Mouse (Mus musculus) gastrocnemius, postnatal 14 days (tissue): Measurements from ENCODE around the gene Rufy4. TPM values are rescaled to one million over a fixed set of nuclear protein-coding genes. Genes with fewer than 3 reads are reported as not detected.

ENCODE experiments used
- DNase-seq: peaks from one replicate; pipeline ENCODE4 v3.0.0; 2021; ENCODE audit warnings: mixed read lengths
- intact Hi-C: fragments of 180-260 bp; cut with DNase I; formaldehyde crosslinking; loops from one replicate; pipeline ENCODE4 v1.15.1; 2025; ENCODE audit warnings: low total_unique reads
- total RNA-seq, 2 experiments: library from RNA; stranded (reverse); gene quantifications; 2 replicates each; pipeline ENCODE4 v1.2.3; 2021

The Rufy4 gene
- total RNA-seq, 2 experiments from 2014 or later: 0.09 TPM; not detected in 1

DNA sequence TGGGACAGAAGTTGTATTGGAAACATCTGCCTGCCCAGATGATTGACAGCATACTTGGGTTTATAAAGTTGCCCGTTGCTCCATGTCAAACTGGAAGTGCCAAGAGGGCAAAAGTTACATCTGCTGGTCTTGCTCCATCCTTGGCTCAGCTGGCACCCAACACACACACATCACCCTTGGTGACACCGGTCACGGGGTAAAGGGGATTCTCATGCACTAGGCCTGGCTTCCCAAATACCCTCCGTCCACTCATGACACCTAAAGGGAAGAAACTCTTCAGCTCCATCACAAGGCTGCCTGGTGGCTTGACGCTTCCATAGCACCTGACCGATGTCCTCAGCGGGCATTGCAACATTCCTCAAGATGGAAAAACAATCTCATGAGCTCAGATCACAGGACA, 65.1 kb downstream of the Rufy4 start:
- intact Hi-C loops: no loop called here
- DNase-seq: no peak

DNA sequence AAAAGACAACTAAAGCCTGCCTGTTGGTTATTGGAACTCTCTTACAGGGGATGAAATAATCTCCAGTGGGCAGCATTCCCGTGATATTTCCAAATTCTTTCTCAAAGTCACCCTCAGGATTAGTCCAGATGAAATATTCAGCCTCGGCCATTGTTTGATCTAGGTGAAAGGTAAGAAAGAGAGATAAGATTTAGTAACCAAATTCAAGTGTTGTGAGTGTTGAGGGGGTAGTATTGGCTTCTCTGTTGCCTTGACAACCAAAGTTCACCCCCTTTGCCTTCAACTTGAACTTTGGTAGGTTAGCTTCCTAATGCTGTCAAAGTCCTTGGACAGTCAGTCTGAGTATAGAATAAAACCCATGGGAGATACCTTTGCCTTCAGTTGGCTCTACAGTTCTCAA, 67.4 kb downstream of the Rufy4 start:
- no peak for DNase-seq
- intact Hi-C loops: no loop called here

DNA sequence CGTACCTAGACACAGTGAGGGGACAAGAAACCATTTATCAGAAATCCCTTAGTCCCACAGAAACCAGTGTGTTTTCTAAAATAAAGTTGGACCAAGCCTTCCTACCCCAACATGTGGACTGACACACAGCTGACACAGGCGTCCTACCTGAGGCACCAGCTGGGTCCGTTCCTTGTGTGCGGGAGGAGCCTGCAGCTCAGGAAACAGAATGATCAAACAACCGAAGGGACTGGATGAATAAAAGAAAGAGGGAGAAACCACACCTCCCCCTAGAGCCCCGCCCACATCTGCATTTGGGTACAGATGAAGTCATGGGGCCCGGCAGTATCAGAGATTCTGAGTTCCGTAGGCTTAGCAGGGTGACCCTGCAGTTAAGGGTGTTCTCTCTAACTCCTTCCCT, 69.1 kb downstream of the Rufy4 start, which contains the start of gene Cxcr1:
Gene Cxcr1, minus strand, starts transcription at position 187 of the 400 bp plus-strand sequence.
- intact Hi-C loops: no loop called here
- no peak for DNase-seq

DNA sequence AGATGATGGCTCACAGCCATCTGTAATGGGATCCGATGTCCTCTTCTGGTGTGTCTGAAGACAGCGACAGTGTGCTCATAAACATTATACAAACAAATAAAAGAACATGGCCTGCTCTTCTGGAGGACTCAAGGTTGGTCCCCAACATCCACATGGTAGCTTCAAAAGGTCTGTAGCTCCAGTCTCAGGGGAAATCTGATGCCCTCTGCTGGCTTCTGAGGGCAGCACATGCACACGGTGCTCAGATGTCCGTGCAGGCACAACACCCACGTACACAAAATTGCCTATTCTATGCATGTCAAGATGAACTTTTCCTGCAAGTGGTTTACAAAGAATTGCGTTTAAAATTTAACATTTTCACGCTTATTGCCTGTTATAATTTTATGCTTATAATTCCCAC, 70.6 kb downstream of the Rufy4 start:
- intact Hi-C loops: no loop called here

DNA sequence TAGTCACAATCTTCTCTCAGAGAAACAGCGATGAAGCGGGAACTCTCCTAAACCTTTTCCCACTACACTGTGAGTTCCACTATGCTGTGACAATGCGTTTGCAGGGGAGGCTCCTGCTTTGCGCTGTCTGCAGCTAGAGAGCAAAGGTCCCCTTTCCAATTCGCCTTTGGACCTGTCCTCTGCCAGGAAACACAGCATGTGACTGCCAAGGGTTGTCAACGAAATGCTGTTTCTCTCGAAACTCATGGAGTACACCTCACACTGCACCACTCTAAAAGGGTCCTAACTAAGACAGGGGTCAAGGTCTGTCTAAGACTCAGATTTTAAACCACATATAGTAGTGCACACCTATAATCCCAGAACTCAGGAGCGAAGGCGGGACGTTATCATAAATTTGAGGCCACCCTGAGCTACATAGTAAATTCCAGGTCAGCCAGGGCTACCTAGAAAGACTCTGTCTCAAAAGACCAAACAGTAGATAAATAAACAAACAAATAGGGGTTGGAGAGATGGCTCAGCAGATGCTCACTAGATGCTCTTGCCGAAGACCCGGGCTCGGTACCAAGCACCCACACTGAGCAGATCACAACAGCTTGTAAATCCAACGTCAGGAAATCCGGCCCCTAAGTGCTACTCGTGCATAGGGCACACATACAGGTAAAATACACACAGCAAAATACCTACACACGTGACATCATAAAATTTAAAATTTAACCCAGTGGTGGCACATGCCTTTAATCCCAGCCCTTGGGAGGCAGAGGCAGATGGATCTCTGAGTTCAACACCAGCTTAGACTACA, 71.5 kb downstream of the Rufy4 start:
- no peak for DNase-seq
- intact Hi-C loops: no loop called here

More for the DNA sequence above, 70.6 kb downstream of the Rufy4 start:
- no peak for DNase-seq

Other genes with a start within 250 kb of the Rufy4 start
- gene Tns1, start 1.1 kb upstream of the Rufy4 start, total RNA-seq: 100 to 1,000 TPM; 176 to 217 TPM
- gene Cxcr2, start 28.4 kb downstream of the Rufy4 start, total RNA-seq: not detected
- not detected for gene Cxcr1, start 69.1 kb downstream of the Rufy4 start, total RNA-seq
- 10 to 100 TPM; 75.2 to 85.6 TPM for gene Arpc2, start 110.5 kb downstream of the Rufy4 start, total RNA-seq
- gene Gpbar1, start 153.0 kb downstream of the Rufy4 start, total RNA-seq: not detected
- gene Aamp, start 159.2 kb downstream of the Rufy4 start, total RNA-seq: 10 to 100 TPM; 76.7 to 77.5 TPM
- gene Pnkd, start 159.4 kb downstream of the Rufy4 start, total RNA-seq: 10 to 100 TPM; 59.8 to 72.1 TPM
- gene Tmbim1, start 180.1 kb downstream of the Rufy4 start, total RNA-seq: 10 to 100 TPM; 32.4 to 39.8 TPM
- under 1 TPM; 0.10 to 0.20 TPM for gene Catip, start 236.6 kb downstream of the Rufy4 start, total RNA-seq
- gene Slc11a1, start 249.7 kb downstream of the Rufy4 start, total RNA-seq: 1 to 10 TPM; 2.5 to 4.5 TPM